Mouse (Mus musculus) CH12.LX (cell line): ENCODE measurements at regions not wholly inside any gene's neighbourhood (a gene's known extent, or its start where the extent isn't known, plus 50 kb on each side); places are given as distances from the start of the nearest gene placed in this dataset.

ENCODE experiments used
- DNase-seq: peaks from one replicate; pipeline ENCODE4 v3.0.0-alpha.2; 2013; ENCODE audit errors: extremely low read depth
- H3K27ac ChIP-seq: 2 replicates; pipeline ENCODE4 v1.5.1; 2012; ENCODE audit warnings: low read depth, mild to moderate bottlenecking, control low read depth, moderate library complexity; ENCODE audit not compliant: insufficient read depth
- H3K27me3 ChIP-seq: replicated peaks from 2 replicates; pipeline ENCODE3; 2012; ENCODE audit warnings: inconsistent platforms
- H3K36me3 ChIP-seq, 2 experiments: replicated peaks in 1 of 2; 2 replicates each; pipeline versions ENCODE3 to v1.6.1; 2012; ENCODE audit warnings: inconsistent platforms in 1 of 2, low read length in 1 of 2, mild to moderate bottlenecking in 1 of 2, mixed read lengths in 1 of 2, moderate library complexity in 1 of 2; ENCODE audit not compliant: control insufficient read depth in 1 of 2, insufficient read depth in 1 of 2
- H3K4me1 ChIP-seq, 2 experiments: 2 replicates each; pipeline ENCODE4 v1.6.1; 2012; ENCODE audit warnings: inconsistent platforms in 1 of 2, moderate library complexity in 1 of 2; ENCODE audit not compliant: insufficient read depth in 2 of 2, control insufficient read depth in 1 of 2
- H3K4me2 ChIP-seq: 2 replicates; pipeline ENCODE4 v1.6.1; 2012; ENCODE audit warnings: low read depth, mild to moderate bottlenecking, control low read depth; ENCODE audit not compliant: poor library complexity, insufficient read depth, severe bottlenecking
- H3K4me3 ChIP-seq, 3 experiments: fragments of 150-350 bp in 1 of 3; sonication (generic) in 1 of 3; replicated peaks in 1 of 3; 2 replicates each; pipeline versions ENCODE3 to v1.5.1; 2011 to 2012; ENCODE audit warnings: low read depth in 2 of 3, low read length in 2 of 3, mild to moderate bottlenecking in 2 of 3, moderate library complexity in 2 of 3, control low read depth in 1 of 3, improper control_type of control experiment in 1 of 3, inconsistent platforms in 1 of 3, mixed read lengths in 1 of 3; ENCODE audit not compliant: poor library complexity in 1 of 3
- H3K79me2 ChIP-seq: replicated peaks from 2 replicates; pipeline ENCODE4 v1.6.1; 2012; ENCODE audit warnings: mild to moderate bottlenecking, moderate library complexity; ENCODE audit not compliant: control insufficient read depth, poor library complexity, insufficient read depth, severe bottlenecking; ENCODE audit errors: extremely low read depth
- H3K9ac ChIP-seq: 2 replicates; pipeline ENCODE4 v1.6.1; 2012; ENCODE audit warnings: low read depth, mild to moderate bottlenecking, control low read depth, moderate library complexity; ENCODE audit not compliant: insufficient read depth
- H3K9me3 ChIP-seq: replicated peaks from 2 replicates; pipeline ENCODE3; 2012; ENCODE audit warnings: low read length, inconsistent platforms, mixed read lengths
- EP300 ChIP-seq: IDR thresholded peaks from 2 replicates; pipeline ENCODE4 v1.6.1; 2011; ENCODE audit warnings: low read length, improper control_type of control experiment
- ETS1 ChIP-seq: conservative IDR thresholded peaks from 2 replicates; pipeline ENCODE4 v1.6.1; 2012; ENCODE audit warnings: low read depth, mild to moderate bottlenecking, inconsistent platforms, low read length, improper control_type of control experiment, moderate library complexity
- HCFC1 ChIP-seq: IDR thresholded peaks from 2 replicates; pipeline ENCODE4 v1.6.1; 2012; ENCODE audit warnings: low read depth, mild to moderate bottlenecking, inconsistent platforms, low read length, improper control_type of control experiment
- JUN ChIP-seq: IDR thresholded peaks from 2 replicates; pipeline ENCODE4 v1.6.1; 2011; ENCODE audit warnings: low read depth, mild to moderate bottlenecking, low read length, improper control_type of control experiment, moderate library complexity; ENCODE audit not compliant: insufficient read depth
- JUND ChIP-seq: conservative IDR thresholded peaks from 2 replicates; pipeline ENCODE4 v1.6.1; 2011; ENCODE audit warnings: low read depth, low read length, improper control_type of control experiment
- MAFK ChIP-seq: IDR thresholded peaks from 2 replicates; pipeline ENCODE4 v1.6.1; 2011; ENCODE audit warnings: low read length, improper control_type of control experiment; ENCODE audit not compliant: insufficient replicate concordance
- MAX ChIP-seq: IDR thresholded peaks from 2 replicates; pipeline ENCODE4 v1.6.1; 2011; ENCODE audit warnings: low read length, improper control_type of control experiment
- MAZ ChIP-seq: IDR thresholded peaks from 2 replicates; pipeline ENCODE4 v1.6.1; 2012; ENCODE audit warnings: low read depth, mild to moderate bottlenecking, inconsistent platforms, low read length, improper control_type of control experiment, moderate library complexity
- MEF2A ChIP-seq: IDR thresholded peaks from 2 replicates; pipeline ENCODE4 v1.6.1; 2014; ENCODE audit warnings: low read depth, mild to moderate bottlenecking, inconsistent platforms, low read length, improper control_type of control experiment, borderline replicate concordance
- NRF1 ChIP-seq: IDR thresholded peaks from 2 replicates; pipeline ENCODE4 v1.6.1; 2014; ENCODE audit warnings: low read depth, mild to moderate bottlenecking, inconsistent platforms, low read length, improper control_type of control experiment, moderate library complexity
- POLR2A ChIP-seq: IDR thresholded peaks from 2 replicates; pipeline ENCODE4 v1.6.1; 2011; ENCODE audit warnings: low read depth, mild to moderate bottlenecking, improper control_type of control experiment, low read length
- TBP ChIP-seq: conservative IDR thresholded peaks from 2 replicates; pipeline ENCODE4 v1.6.1; 2011; ENCODE audit warnings: low read depth, low read length, improper control_type of control experiment
- USF1 ChIP-seq: IDR thresholded peaks from 2 replicates; pipeline ENCODE4 v1.6.1; 2014; ENCODE audit warnings: low read depth, mild to moderate bottlenecking, inconsistent platforms, low read length, improper control_type of control experiment
- USF2 ChIP-seq: conservative IDR thresholded peaks from 2 replicates; pipeline ENCODE4 v1.6.1; 2011; ENCODE audit warnings: low read depth, low read length, improper control_type of control experiment
- ZNF384 ChIP-seq: IDR thresholded peaks from 2 replicates; pipeline ENCODE4 v1.6.1; 2012; ENCODE audit warnings: low read depth, low read length, improper control_type of control experiment, inconsistent platforms
- dilution Hi-C: fragments of 300-500 bp; cut with MboI; formaldehyde crosslinking; loops from 2 replicates; pipeline ENCODE4 v1.14.3; 2020; ENCODE audit warnings: low sequenced_read_pairs; ENCODE audit not compliant: extremely low pct_unique_long_range_greater_than_20kb, extremely low pct_ligation_motif_present
- in situ Hi-C: fragments of 300-500 bp; cut with MboI; formaldehyde crosslinking; loops from 3 replicates; pipeline ENCODE4 v1.14.3; 2019; ENCODE audit warnings: low sequenced_read_pairs, low pct_ligation_motif_present, low pct_unique_long_range_greater_than_20kb, mixed read lengths

GRCm38 (mm10) chr9:43915015-43915414, 128.2 kb upstream of the Thy1 start:
- dilution Hi-C loops (no loop called here), in situ Hi-C loops (no loop called here)
- H3K4me3 ChIP-seq = no peak overlapping the region
- H3K9ac ChIP-seq = no peak overlapping the region
- TF ChIP-seq HCFC1 (no peak), TBP (no peak), ETS1 (no peak), USF1 (no peak), MAX (no peak), ZNF384 (no peak), JUN (no peak), USF2 (no peak), EP300 (no peak)
- DNase-seq = no peak
- no peak overlapping the region for H3K4me2 ChIP-seq
- no peak overlapping the region for H3K27ac ChIP-seq
- H3K79me2 ChIP-seq = no peaks in the 10 kb centered on the region
- H3K27me3 ChIP-seq = peaks cover 78% of the 10 kb centered on the region
- peaks cover 3% of the 10 kb centered on the region for H3K9me3 ChIP-seq
- H3K36me3 ChIP-seq = no peaks in the 10 kb centered on the region
- H3K4me1 ChIP-seq = no peaks in the 10 kb centered on the region

- Histone ChIP-seq H3K4me2 (no peak overlapping the region), H3K9me3 (no peaks in the 10 kb centered on the region), H3K79me2 (no peaks in the 10 kb centered on the region), H3K9ac (no peak overlapping the region), H3K4me3 (no peak overlapping the region), H3K36me3 (no peaks in the 10 kb centered on the region), H3K4me1 (peaks cover 6 to 7% of the 10 kb centered on the region in 2 experiments), H3K27ac (no peak overlapping the region), H3K27me3 (peaks cover 93% of the 10 kb centered on the region)
- TF ChIP-seq ZNF384 = no peak
- no peak for TF ChIP-seq MEF2A
- TF ChIP-seq JUND = no peak
- TF ChIP-seq NRF1 = no peak
- no peak for TF ChIP-seq MAFK
- in situ Hi-C loops = no loop called here
- dilution Hi-C loops = no loop called here
- DNase-seq = no peak
These were observed 125.7 kb upstream of the Thy1 start for GRCm38 (mm10) chr9:43917467-43917866.

DNA sequence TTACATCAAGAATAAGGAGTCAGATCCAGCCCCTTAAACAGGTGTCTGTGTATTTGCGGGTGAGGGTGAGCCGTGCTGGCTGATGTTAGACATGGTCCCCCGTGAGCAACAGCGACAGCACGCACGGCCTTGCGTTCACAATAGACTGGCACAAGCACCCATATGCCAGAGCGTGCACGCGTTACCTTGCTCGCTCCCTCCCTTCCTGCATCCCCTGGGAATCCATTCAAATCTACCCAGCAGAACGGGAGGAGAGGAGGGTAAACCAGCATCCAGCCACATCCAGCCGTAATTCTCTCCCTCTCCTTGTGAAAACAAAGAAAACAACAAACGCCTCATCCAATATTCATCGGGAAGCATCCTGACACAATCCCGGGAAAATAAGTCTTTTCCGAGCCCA, 124.2 kb upstream of the Thy1 start:
- in situ Hi-C loops (no loop called here), dilution Hi-C loops (no loop called here)
- Histone ChIP-seq H3K4me3 (no peak overlapping the region), H3K9me3 (no peaks in the 10 kb centered on the region), H3K79me2 (no peaks in the 10 kb centered on the region), H3K36me3 (no peaks in the 10 kb centered on the region), H3K27ac (no peak overlapping the region), H3K27me3 (peaks cover 95% of the 10 kb centered on the region), H3K9ac (no peak overlapping the region), H3K4me2 (no peak overlapping the region), H3K4me1 (peaks cover 6 to 7% of the 10 kb centered on the region in 2 experiments)
- no peak for DNase-seq
- TF ChIP-seq MAZ = no peak
- no peak for TF ChIP-seq POLR2A
